Mouse (Mus musculus): Measurements from ENCODE around the gene Pld2.

GRCm38 (mm10) chr11:70578962-70579361 is 39.1 kb downstream of the Pld2 start:
- TF ChIP-seq ZC3H11A (IDR thresholded peaks at IDR 0.05; ENCODE audit: borderline replicate concordance, low read depth, low read length) (no peak), MAFK (IDR thresholded peaks at IDR 0.05; ENCODE audit: insufficient read depth, low read depth, low read length) (no peak), HCFC1 (IDR thresholded peaks at IDR 0.05; ENCODE audit: borderline replicate concordance, insufficient read depth, low read length) (no peak), ZNF384 (IDR thresholded peaks at IDR 0.05; ENCODE audit: low read depth, low read length) (no peak)

Measured in ES-E14 (cell line).